Mouse (Mus musculus): ENCODE measurements at regions not wholly inside any gene's neighbourhood (a gene's known extent, or its start where the extent isn't known, plus 50 kb on each side); places are given as distances from the start of the nearest gene placed in this dataset.

DNA sequence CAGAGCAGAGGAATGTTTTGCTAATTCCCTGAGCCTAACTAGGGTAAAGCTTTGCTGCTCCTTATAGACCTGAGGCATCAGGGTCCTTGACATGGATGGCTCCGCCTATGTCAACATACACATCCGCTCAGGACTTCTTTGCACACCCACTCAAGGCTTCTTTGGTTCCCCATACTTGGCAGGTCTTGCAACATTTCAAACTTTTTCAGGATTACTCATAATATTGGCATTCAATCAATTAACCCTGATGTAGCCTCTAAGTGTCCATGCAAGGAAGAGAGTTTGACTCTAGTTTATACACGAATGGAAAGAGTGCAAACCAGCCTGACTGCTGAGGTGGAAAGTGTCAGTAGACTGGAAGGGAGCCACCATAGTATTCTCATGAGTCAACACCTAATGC, 93.2 kb upstream of the Slc25a13 start:
- TF ChIP-seq CTCF (IDR thresholded peaks at IDR 0.05; ENCODE audit: low read depth, low read length) (no peak), POLR2A (IDR thresholded peaks at IDR 0.05; ENCODE audit: extremely low read depth, insufficient read depth, low read length) (no peak)
